Mouse (Mus musculus): ENCODE results near the gene Arhgap8. TPM values are rescaled to one million over a fixed set of nuclear protein-coding genes. Genes with fewer than 3 reads are reported as not detected.

The Arhgap8 gene
- total and polyA plus RNA-seq, 3 experiments = 0.08 TPM; not detected in 2

- Histone ChIP-seq H3K27ac (ENCODE audit: insufficient read depth, low read depth) (no peak overlapping the region), H3K36me3 (replicated peaks in 1 of 2; ENCODE audit: control insufficient read depth in 1 of 2, insufficient read depth in 1 of 2, low read length in 1 of 2) (peaks cover 88 to 100% of the 10 kb centered on the region in 2 experiments), H3K9me3 (replicated peaks; ENCODE audit: low read length) (peaks cover 3% of the 10 kb centered on the region), H3K27me3 (replicated peaks) (no peaks in the 10 kb centered on the region), H3K79me2 (replicated peaks; ENCODE audit: control insufficient read depth, extremely low read depth, insufficient read depth, poor library complexity, severe bottlenecking) (peaks cover 20% of the 10 kb centered on the region), H3K9ac (ENCODE audit: insufficient read depth, low read depth) (no peak overlapping the region), H3K4me1 (ENCODE audit: control insufficient read depth in 1 of 2, insufficient read depth in 2 of 2) (peaks cover 5 to 33% of the 10 kb centered on the region in 2 experiments), H3K4me2 (ENCODE audit: insufficient read depth, low read depth, poor library complexity, severe bottlenecking) (no peak overlapping the region), H3K4me3 (replicated peaks in 1 of 3; ENCODE audit: low read depth in 2 of 3, low read length in 2 of 3, poor library complexity in 1 of 3) (no peak overlapping the region)
- DNase-seq (ENCODE audit: extremely low read depth) = no peak
- dilution Hi-C loops (cut with MboI; ENCODE audit: extremely low pct_ligation_motif_present, extremely low pct_unique_long_range_greater_than_20kb, low sequenced_read_pairs) = no loop called here
- in situ Hi-C loops (cut with MboI; ENCODE audit: low pct_ligation_motif_present, low pct_unique_long_range_greater_than_20kb, low sequenced_read_pairs) = no loop called here
- TF ChIP-seq SMC3 (IDR thresholded peaks at IDR 0.05; ENCODE audit: low read depth, low read length) (no peak), MYC (IDR thresholded peaks at IDR 0.05; ENCODE audit: low read depth, low read length) (no peak), MAFK (IDR thresholded peaks at IDR 0.05; ENCODE audit: insufficient replicate concordance, low read length) (peak; percentile 66), CTCF (conservative IDR thresholded peaks at IDR 0.05 in 1 of 2, IDR thresholded peaks at IDR 0.05 in 1 of 2; ENCODE audit: low read depth in 2 of 2, low read length in 2 of 2) (no peak), E2F4 (IDR thresholded peaks at IDR 0.05; ENCODE audit: insufficient replicate concordance, low read depth, low read length) (no peak), BHLHE40 (IDR thresholded peaks at IDR 0.05; ENCODE audit: low read depth, low read length) (no peak), JUN (IDR thresholded peaks at IDR 0.05; ENCODE audit: insufficient read depth, low read depth, low read length) (no peak), JUND (conservative IDR thresholded peaks at IDR 0.05; ENCODE audit: low read depth, low read length) (no peak)
Observed at GRCm38 (mm10) chr15:84691513-84691912, 28.3 kb upstream of the Arhgap8 start.

GRCm38 (mm10) chr15:84692645-84693044 is 27.2 kb upstream of the Arhgap8 start:
- peaks cover 3% of the 10 kb centered on the region for H3K9me3 ChIP-seq (replicated peaks; ENCODE audit: low read length)
- dilution Hi-C loops (cut with MboI; ENCODE audit: extremely low pct_ligation_motif_present, extremely low pct_unique_long_range_greater_than_20kb, low sequenced_read_pairs) (no loop called here), in situ Hi-C loops (cut with MboI; ENCODE audit: low pct_ligation_motif_present, low pct_unique_long_range_greater_than_20kb, low sequenced_read_pairs) (no loop called here)
- H3K9ac ChIP-seq (ENCODE audit: insufficient read depth, low read depth) = no peak overlapping the region
- H3K27ac ChIP-seq (ENCODE audit: insufficient read depth, low read depth) = no peak overlapping the region
- no peak for DNase-seq (ENCODE audit: extremely low read depth)
- no peak overlapping the region for H3K4me3 ChIP-seq (replicated peaks in 1 of 3; ENCODE audit: low read depth in 2 of 3, low read length in 2 of 3, poor library complexity in 1 of 3)
- no peaks in the 10 kb centered on the region for H3K27me3 ChIP-seq (replicated peaks)
- no peak overlapping the region for H3K4me2 ChIP-seq (ENCODE audit: insufficient read depth, low read depth, poor library complexity, severe bottlenecking)
- TF ChIP-seq MAFK (IDR thresholded peaks at IDR 0.05; ENCODE audit: insufficient replicate concordance, low read length) = no peak
- peak in 1 of 2 experiments; percentile 5; a peak in 1 of 4 replicates for TF ChIP-seq CTCF (conservative IDR thresholded peaks at IDR 0.05 in 1 of 2, IDR thresholded peaks at IDR 0.05 in 1 of 2; ENCODE audit: low read depth in 2 of 2, low read length in 2 of 2)
- H3K4me1 ChIP-seq (ENCODE audit: control insufficient read depth in 1 of 2, insufficient read depth in 2 of 2) = peaks cover 0 to 23% of the 10 kb centered on the region in 2 experiments; a peak in 2 of 4 replicates
- peaks cover 96 to 100% of the 10 kb centered on the region in 2 experiments for H3K36me3 ChIP-seq (replicated peaks in 1 of 2; ENCODE audit: control insufficient read depth in 1 of 2, insufficient read depth in 1 of 2, low read length in 1 of 2)
- peaks cover 9% of the 10 kb centered on the region for H3K79me2 ChIP-seq (replicated peaks; ENCODE audit: control insufficient read depth, extremely low read depth, insufficient read depth, poor library complexity, severe bottlenecking)

- in situ Hi-C loops (cut with MboI; ENCODE audit: low pct_ligation_motif_present, low pct_unique_long_range_greater_than_20kb, low sequenced_read_pairs) = no loop called here
- no peak for TF ChIP-seq UBTF (IDR thresholded peaks at IDR 0.05; ENCODE audit: low read depth, low read length)
- TF ChIP-seq GABPA (IDR thresholded peaks at IDR 0.05; ENCODE audit: insufficient replicate concordance, low read depth, low read length) = no peak
- TF ChIP-seq SIN3A (IDR thresholded peaks at IDR 0.05; ENCODE audit: low read length) = no peak
- no peak for TF ChIP-seq BHLHE40 (IDR thresholded peaks at IDR 0.05; ENCODE audit: low read depth, low read length)
- no peak for TF ChIP-seq MAX (IDR thresholded peaks at IDR 0.05; ENCODE audit: low read length)
- TF ChIP-seq CTCF (conservative IDR thresholded peaks at IDR 0.05 in 1 of 2, IDR thresholded peaks at IDR 0.05 in 1 of 2; ENCODE audit: low read depth in 2 of 2, low read length in 2 of 2) = no peak
- no peak for TF ChIP-seq E2F4 (IDR thresholded peaks at IDR 0.05; ENCODE audit: insufficient replicate concordance, low read depth, low read length)
- no peak for TF ChIP-seq CHD1 (IDR thresholded peaks at IDR 0.05; ENCODE audit: low read depth, low read length)
- no peak for TF ChIP-seq MXI1 (IDR thresholded peaks at IDR 0.05; ENCODE audit: low read depth, low read length)
- TF ChIP-seq JUND (conservative IDR thresholded peaks at IDR 0.05; ENCODE audit: low read depth, low read length) = no peak
- TF ChIP-seq HCFC1 (IDR thresholded peaks at IDR 0.05; ENCODE audit: low read depth, low read length) = no peak
- TF ChIP-seq POLR2AphosphoS2 (IDR thresholded peaks at IDR 0.05; ENCODE audit: low read depth, low read length) = no peak
- TF ChIP-seq ELF1 (IDR thresholded peaks at IDR 0.05; ENCODE audit: low read depth, low read length) = no peak
- TF ChIP-seq JUN (IDR thresholded peaks at IDR 0.05; ENCODE audit: insufficient read depth, low read depth, low read length) = no peak
- TF ChIP-seq TCF12 (IDR thresholded peaks at IDR 0.05; ENCODE audit: low read depth, low read length) = no peak
- TF ChIP-seq SMC3 (IDR thresholded peaks at IDR 0.05; ENCODE audit: low read depth, low read length) = no peak
- no peak for TF ChIP-seq IRF4 (IDR thresholded peaks at IDR 0.05; ENCODE audit: low read depth, low read length)
- TF ChIP-seq PAX5 (IDR thresholded peaks at IDR 0.05; ENCODE audit: low read length) = no peak
- TF ChIP-seq ETS1 (conservative IDR thresholded peaks at IDR 0.05; ENCODE audit: low read depth, low read length) = no peak
- TF ChIP-seq USF2 (conservative IDR thresholded peaks at IDR 0.05; ENCODE audit: low read depth, low read length) = no peak
Observed at GRCm38 (mm10) chr15:84696021-84696420, 23.8 kb upstream of the Arhgap8 start.

More at GRCm38 (mm10) chr15:84696021-84696420, 23.8 kb upstream of the Arhgap8 start:
- dilution Hi-C loops (cut with MboI; ENCODE audit: extremely low pct_ligation_motif_present, extremely low pct_unique_long_range_greater_than_20kb, low sequenced_read_pairs) = no loop called here
- Histone ChIP-seq H3K27ac (ENCODE audit: insufficient read depth, low read depth) (no peak overlapping the region), H3K4me1 (ENCODE audit: control insufficient read depth in 1 of 2, insufficient read depth in 2 of 2) (peaks cover 2 to 34% of the 10 kb centered on the region in 2 experiments; a peak in 3 of 4 replicates), H3K36me3 (replicated peaks in 1 of 2; ENCODE audit: control insufficient read depth in 1 of 2, insufficient read depth in 1 of 2, low read length in 1 of 2) (peaks cover 81 to 100% of the 10 kb centered on the region in 2 experiments), H3K9me3 (replicated peaks; ENCODE audit: low read length) (peaks cover 3% of the 10 kb centered on the region), H3K4me2 (ENCODE audit: insufficient read depth, low read depth, poor library complexity, severe bottlenecking) (no peak overlapping the region), H3K9ac (ENCODE audit: insufficient read depth, low read depth) (no peak overlapping the region), H3K27me3 (replicated peaks) (no peaks in the 10 kb centered on the region), H3K79me2 (replicated peaks; ENCODE audit: control insufficient read depth, extremely low read depth, insufficient read depth, poor library complexity, severe bottlenecking) (peaks cover 7% of the 10 kb centered on the region), H3K4me3 (replicated peaks in 1 of 3; ENCODE audit: low read depth in 2 of 3, low read length in 2 of 3, poor library complexity in 1 of 3) (no peak overlapping the region)
- no peak for DNase-seq (ENCODE audit: extremely low read depth)
